Mouse (Mus musculus): ENCODE measurements around the gene Tssk3.
"Not testable (repeated sequence)": the region's sequence is repeated elsewhere in the genome, so short reads cannot be mapped to it uniquely, and the experiment has no call there.

Tssk3 gene

DNA sequence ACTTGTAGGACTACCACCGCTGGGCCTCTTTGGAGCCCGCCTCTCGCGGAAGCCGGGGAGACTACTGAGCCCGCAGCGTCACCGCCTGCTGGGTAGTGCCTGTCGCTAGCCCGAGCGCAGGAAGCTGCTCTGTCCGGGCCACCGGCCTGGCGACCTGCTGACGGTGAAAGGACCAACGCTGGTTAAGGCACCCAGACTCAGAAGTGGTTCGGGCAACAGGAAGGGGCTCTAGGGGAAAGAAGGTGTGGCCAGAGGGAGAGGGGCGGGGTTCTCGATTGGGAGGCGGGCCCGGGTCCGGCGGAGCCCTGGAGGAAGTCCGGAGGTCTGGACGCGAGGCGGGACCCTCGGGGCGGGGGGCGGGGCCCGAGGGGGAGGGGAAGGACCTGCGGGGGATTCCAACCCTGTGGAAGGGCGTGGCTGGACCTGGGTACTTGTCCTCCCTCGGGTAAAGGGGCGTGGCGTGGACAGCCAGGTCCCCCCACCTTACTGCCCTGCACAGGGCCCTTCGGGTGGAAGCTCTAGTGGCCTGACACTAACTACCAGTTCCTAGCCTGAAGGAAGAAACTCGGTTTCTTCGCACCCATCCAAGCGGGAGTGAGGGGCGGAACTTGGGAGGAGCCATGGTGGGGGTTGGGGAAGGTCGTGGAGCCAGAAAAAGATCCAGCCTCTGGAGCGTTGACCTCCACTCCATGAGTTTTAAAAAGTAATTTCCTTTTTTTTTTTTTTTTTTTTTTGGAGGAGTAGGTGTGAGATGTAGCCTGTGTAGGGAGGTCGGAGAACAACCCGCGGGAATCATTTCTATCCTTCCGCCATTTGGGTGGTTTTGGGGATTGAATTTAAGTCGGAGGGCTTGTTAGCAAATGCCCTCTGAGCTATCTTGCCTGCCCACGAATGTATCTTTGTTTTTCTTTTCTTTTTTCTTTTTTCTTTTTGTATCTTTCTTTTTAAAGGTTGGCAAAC, 10.1 kb upstream of the Tssk3 start:
- DNase-seq (ENCODE audit: low spot score in 2 of 2), result peak; percentile 89

DNA sequence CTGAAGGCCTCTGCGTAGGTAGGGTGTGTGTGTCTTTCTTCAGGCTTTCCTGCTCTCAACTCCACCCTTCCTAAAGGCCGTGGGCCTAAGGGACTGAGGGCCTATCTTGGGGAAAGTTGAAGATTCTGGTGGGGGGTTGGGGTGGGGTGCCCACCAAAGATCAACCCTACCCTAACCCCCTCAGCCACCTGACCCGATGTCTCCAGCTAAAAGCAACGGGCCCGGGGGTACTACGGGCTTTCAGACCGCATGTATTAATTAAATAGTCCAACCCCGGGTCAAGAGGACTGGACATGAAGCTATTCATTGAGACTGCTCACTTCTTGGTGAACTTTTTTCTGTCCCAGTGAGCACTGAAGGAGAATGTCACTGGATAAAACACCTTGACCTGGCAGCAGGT, 9.2 kb upstream of the Tssk3 start:
- no peak for DNase-seq (ENCODE audit: low spot score in 2 of 2)

DNA sequence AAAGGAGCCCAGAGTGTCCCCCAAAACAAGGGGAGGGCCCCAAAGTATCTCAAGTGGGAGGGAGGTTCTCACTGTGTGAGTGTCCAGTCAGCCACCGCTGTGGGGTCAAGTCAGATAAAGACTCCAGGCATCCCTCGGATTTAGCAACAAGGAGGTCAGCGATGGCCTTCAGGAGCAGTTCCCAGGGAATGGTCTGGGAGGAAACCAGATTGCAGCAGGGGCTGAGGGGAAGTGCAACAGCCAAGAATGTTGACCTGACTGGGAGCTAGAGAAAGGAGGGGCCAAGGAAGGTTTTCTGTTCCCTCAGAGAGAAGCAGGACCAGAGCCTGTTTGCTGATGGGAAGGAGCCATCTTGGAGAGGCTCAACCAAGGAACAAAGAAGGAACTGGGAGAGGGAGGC, 8.1 kb upstream of the Tssk3 start:
- no peak for DNase-seq (ENCODE audit: low spot score in 2 of 2)

DNA sequence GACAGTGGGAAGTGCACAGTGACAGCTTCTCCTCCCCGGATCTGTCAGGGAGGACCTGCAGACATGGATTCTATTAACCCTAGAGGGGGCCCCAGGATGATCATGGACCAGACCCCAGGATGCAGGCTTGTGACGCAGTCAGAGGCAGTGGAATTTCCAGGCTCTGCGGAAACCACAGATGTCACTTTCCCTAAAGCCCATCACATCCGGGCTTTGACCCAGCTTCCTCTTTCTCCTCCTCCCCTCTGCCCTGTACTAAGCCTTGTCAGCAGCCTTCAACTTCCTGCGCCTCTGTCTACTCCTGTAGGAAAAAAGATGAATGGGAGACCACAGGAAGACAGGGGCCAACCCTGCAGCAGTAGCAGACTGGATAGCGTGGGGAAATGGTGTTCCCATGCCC, 5.8 kb upstream of the Tssk3 start:
- DNase-seq (ENCODE audit: low spot score in 2 of 2), result peak; percentile 66 to 69

DNA sequence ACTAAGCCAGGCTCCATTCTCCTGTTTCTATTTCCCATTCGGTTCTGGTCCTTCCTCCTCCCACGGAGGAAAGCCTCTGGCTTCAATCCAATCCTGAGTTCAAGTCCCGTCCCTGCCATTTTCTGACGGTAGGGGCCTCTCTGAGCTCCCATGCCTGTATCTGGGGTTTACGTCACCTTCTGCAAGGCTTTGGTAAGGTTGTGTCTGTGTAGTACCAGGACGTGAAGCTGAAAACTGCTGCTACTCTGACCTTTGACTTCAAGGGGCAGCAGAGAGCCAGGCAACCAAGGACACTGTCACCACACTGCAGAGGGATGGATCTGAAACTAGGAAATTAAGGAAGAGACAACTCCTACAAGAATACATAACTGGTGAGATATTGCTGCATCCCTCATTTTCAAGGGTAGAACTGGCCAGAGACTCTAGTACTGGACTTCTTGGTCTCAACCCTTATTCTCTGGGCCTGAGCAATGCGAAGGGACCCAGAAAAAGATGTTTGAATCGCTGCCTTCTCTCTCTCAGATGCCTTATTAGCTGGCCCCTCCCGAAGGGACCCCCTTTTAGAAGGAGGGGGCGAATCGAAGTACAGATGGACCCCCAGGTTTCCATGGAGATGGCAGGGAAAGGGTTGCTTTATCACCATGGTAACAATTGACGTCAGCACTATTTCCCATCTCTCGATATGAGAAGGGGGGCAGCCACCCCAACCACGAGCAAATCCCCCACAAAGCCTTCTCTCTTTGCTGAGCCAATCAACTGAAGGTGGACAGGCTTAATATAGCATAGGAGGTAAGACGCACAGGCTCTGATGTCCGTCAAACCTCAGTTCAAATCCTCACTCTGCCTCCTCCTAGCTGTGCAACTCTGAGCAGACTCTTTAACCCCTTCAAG, 5.1 kb upstream of the Tssk3 start:
- DNase-seq (ENCODE audit: low spot score in 2 of 2), result peak in 1 of 2 experiments; percentile 53

DNA sequence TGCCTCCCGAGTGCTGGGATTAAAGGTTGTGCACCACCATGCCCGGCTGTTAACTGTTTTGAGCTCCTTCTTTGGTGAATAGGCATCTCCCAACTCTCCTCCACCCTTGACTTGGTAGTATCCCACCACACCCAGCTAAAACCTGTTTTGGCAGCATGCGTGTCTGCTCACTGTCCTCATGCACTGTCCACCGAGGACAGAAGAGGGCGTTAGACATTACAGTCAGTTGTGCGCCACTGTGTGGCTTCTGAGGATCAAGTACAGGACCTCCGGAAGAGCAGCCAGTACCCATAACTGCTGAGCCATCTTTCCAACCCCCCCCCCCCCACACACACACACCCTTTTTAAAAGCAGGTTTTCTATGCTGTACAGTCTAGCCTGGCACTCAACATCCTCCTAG, 3.9 kb upstream of the Tssk3 start:
- DNase-seq (ENCODE audit: low spot score in 2 of 2), result no peak

DNA sequence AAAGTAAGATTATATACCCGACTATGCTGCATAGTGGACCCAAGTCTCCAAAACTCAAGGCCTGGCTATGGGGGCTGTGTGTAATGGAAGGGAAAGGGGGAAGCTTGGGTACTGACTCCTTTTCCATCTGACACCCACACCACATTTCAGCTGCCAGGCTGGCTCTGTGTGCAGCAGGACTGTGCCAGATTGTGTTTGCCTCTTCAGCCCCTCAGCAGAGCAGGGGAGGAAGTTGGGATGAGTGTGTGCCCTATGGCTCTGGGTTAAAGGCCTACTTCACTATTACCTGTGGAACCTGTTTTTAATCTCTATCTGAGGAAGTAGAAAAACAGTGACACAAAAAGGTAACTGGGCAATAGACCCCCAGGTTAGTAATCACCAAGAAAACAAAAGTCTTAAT, 9.7 kb downstream of the Tssk3 start:
- DNase-seq (ENCODE audit: low spot score in 2 of 2), result no peak

DNA sequence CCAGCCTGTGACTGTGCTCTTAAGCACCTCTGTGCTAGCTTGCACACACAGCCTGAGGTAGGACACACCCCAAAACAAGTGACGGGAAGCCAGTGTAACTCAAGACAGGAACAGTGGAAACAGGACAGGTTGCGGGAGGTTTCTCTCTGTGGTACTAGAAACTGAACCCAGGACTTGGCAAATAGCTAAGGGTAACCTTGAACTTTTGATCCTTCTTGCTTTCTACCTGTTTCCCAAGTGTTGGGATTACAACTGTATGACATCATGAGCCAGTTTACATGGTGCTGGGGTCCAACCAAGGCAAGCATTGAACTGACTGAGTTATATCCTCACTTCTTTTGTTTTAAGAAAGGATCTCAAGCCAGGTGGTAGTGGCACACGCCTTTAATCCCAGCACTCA, 11.0 kb downstream of the Tssk3 start:
- DNase-seq (ENCODE audit: low spot score in 2 of 2), result no peak

DNA sequence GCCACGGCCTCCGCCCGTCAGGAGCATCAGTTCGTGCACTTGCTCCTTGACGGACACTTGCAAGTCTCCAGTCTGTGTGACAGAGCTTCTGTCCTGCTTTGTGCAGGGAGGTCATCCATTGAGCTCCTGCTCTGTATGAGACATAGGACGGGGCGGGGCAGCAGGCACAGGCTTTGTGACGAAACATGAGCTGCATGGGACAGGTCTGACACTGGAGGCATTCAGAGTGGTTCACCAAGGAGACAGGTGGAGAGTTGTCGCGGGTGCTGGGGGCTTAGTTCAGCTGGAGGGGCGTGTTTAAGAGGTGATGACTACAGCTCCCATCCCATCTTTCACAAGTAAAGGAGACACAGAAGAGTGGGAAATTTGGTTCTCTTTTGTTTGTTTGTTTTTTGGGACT, 14.8 kb downstream of the Tssk3 start:
- DNase-seq (ENCODE audit: low spot score in 2 of 2), result no peak

DNA sequence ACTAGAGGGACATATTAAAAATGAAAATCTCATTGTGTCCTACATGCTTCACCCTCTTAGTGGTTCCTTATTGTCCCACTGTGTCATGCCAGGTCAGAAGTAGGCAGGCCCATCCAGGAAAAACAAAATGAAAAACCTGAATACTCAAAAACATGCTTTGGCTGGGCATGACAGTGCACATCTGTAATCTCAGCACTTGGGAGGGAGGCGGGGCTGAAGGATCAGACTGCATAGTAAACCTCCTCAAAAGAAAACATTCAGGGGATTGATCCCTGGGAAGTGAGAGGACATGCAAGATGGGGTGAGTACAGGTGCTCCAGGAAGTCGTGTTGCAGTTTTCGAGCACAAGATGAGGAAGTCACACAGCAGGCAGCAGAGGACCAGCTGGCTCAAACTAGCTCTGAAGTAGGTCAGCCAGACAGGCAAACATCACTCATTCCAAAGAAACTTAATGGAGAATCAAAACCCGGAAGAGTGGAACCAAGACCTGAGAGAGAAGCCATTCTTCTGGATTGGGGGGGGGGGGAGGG, 26.5 kb downstream of the Tssk3 start:
- DNase-seq (ENCODE audit: low spot score in 2 of 2), result peak in 1 of 2 experiments; percentile 34

DNA sequence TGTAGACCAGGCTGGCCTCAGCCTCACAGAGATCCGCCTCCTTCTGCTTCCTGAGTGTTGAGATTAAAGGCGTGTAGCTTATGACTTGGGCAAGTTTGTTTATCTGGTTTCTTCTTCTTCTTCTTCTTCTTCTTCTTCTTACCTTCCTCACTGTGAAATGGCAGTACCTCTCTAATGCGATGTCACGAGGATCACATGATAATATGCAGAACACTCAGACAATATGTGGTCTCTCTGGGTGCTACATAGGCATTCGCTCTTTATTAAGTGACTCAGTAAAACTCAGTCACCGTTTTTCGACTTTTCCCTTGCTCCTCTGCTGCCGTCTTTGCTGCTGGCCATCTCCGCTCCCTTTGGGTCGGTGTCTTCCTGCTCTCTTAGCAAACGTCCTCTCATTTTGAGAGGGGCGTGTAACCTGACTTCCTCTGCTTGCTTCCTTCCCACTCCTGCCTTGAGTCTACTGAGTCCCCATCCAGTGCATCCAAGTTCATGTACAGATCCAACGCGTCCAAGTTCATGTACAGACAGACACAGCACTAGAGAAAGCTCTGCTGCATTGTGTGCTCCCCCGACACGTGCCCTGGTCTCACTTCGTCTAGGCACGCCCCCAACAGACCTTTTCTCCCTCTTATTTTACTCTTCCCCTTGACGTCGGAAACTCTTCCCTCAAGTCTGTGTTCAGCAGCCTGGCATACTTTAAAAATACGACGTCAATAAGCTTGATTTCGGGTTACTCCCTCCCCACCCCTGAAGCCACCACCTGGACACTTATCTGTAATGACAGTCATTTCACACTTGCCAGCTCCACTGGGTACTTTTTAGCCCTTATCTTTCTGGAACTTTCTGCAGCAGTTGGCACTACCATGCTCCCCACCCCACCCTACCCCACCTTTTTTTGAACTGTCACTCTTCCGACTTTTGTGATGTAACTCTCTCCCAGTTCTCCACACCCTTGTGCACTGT, 27.4 kb downstream of the Tssk3 start:
- peak; percentile 51 to 78 for DNase-seq (ENCODE audit: low spot score in 2 of 2)

DNA sequence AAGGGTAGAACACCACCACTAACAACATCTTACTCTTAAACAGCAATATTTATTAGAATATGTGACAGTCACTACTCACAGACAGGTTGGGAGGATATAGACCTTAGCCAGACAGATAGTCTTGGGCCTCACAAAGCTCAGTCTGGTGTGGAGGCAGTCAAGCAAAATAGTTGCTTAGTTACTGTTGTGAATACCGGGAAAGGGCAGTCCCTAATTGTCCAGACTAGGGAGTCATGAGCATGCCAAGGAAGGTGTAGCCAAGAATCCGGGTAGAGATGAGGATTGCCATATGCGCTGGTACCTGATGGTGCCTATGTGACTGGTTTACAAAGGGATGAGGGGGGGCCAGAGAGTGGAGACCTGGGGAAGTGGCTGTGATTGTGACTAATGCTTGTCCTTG, 28.7 kb downstream of the Tssk3 start:
- no peak for DNase-seq (ENCODE audit: low spot score in 2 of 2)

DNA sequence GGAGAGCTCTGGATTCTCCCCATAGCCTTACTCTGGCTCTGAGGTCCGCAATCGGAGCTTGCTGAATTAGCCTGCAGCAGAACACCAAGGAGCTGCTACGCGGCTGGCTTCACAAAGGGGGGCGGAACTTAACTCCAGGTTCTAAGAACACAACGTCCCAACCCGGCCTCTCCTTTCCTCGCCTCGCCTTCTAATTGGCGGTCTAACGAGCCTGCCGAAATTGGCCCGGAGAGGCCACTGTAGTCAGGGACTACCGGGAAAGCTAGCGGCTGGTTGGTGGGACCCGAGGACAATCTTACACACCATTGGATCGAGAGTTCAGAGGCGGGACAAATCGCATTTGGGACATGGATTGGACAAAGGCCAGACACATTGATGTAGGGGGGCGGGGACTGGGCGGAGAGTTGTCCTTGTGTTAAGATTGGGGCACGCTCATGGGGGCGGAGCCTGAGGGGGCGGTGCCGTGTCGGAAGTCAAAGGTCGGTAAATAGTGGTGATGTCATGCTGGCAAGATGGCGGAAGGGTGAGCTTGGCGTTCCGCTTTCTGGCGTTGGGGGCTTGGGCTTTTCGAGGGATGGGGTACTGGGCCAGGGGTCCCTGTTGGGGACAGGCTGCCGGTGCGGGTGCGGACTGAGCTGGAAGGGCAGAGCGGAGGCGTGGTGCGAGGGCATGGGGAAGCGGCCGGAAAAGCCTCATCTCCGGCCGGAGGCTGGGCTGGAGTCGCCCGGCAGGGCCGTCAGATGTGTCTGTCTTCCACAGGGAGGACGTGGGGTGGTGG, 29.4 kb downstream of the Tssk3 start, which contains the start of gene Bsdc1:
Gene Bsdc1, plus strand, starts transcription at position 399 of the 778 bp plus-strand sequence.
- DNase-seq (ENCODE audit: low spot score in 2 of 2), result peak; percentile 100

DNA sequence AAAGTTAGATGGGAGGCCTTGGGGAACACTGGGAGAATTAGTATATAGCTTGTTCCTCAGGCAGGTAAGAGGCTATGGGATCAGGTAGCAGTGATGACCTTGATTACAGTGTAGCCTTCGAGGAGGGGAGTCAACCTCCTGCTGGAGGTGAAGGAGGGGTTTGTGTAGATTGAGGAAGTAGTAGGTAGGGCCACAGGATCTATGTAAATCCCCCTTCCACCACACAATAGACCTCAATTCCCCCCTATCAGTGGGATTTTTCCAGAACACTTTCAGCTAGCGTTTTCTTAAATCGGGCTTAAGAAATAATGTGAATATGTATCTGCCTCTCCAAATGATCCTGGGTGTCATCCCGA, 30.0 kb downstream of the Tssk3 start:
- DNase-seq (ENCODE audit: low spot score in 2 of 2), result no peak

DNA sequence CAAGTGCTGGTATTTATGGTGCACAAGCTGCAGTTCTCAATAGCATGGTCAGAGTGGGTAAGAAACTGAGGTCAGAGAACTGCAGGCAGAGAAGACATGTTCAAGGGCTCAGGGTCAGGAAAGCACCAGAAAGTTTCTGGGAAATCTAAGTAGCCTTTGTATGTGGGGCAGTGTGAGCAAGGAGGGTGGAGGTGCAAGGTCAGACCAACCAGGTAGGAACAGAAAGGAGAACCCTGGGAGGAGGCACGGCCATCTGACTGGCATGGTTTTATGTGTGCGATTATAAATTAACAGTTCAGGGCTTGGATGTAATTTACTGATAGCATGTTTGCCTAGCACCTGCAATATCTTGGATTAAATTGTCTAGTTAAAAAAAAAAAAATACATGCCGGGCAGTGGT, 31.1 kb downstream of the Tssk3 start:
- no peak for DNase-seq (ENCODE audit: low spot score in 2 of 2)

DNA sequence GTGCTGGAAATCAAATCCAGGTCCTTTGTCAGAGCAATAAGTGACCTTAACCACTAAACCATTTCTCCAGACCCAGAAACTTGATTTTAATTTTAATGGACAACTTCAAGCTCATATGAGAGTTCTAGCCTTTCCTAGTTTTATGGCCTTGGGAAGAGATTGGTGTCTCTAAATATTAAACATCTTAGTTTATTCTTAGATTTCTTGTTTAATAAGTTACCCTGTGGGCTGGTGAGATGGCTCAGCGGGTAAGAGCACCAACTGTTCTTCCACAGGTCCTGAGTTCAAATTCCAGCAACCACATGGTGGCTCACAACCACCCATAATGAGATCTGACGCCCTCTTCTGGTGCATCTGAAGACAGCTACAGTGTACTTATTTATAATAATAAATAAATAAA, 33.5 kb downstream of the Tssk3 start:
- DNase-seq (ENCODE audit: low spot score in 2 of 2), result not testable (repeated sequence)

DNA sequence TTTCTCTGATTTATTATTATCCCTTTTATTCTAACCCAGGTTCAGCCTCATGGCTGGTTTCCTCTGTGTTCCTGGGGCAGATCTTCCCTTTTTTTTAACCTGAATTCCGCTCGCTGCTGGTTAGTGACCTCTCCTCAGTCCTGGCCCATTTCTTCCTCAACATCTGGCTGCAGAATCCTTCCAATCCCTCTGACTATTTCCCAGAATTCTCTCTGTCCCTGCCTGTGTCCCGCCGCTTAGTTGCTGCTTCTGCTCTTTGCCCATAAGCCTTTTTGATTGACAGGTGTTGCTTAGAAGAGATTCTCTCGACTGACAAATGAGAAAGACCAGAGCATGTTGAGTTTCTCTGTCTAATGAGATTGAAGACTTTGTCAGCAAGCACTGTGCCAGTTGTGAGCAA, 34.7 kb downstream of the Tssk3 start:
- DNase-seq (ENCODE audit: low spot score in 2 of 2), result no peak

DNA sequence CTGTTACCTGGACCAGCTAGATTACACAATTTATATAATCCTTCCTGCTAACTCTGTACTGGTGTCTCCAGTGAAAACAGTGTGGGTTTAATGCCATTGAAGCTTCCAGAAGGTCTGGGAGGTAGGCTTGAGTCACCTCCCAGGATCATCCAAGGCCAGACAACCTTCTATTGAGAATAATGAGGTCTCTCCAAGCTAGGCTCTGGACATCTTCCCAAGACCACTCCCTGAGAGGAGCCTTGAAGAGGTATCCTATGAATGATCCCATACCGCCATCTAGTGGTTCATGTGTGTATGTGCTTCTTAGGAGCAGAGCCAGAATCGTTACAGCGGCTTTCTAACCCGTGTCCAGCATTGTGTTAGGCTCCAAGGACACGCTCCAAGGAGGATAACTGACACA, 35.6 kb downstream of the Tssk3 start:
- peak; percentile 52 to 74 for DNase-seq (ENCODE audit: low spot score in 2 of 2)

DNA sequence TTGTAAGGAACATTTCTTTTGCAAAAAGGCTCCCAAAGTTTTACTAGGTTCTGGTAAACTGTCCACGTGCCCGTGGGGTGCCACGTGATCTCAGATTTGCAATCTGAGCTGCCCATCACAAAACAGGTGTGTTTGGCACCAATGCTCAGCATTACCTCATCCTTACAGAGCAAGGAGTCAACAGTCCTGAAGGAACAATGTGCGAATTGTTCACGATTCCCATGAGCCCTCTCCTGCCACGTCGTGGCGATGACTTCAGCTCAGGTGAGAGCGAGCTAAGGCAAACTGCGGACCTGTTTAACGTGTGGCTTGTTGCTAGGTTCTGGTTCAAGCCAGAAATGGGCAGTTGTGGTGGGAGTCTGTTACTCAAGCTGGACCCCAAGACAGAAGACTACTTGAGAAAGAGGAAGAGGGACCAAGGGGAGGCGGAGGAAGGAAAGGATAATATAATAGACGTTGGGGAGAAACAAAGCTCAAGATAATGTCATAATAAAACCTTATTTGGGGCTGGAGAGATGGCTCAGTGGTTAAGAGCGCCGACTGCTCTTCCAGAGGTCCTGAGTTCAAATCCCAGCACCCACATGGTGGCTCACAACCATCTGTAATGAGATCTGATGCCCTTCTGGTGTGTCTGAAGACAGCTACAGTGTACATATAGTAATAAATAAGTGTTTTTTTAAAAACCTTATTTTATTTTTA, 39.2 kb downstream of the Tssk3 start:
- no peak for DNase-seq (ENCODE audit: low spot score in 2 of 2)

DNA sequence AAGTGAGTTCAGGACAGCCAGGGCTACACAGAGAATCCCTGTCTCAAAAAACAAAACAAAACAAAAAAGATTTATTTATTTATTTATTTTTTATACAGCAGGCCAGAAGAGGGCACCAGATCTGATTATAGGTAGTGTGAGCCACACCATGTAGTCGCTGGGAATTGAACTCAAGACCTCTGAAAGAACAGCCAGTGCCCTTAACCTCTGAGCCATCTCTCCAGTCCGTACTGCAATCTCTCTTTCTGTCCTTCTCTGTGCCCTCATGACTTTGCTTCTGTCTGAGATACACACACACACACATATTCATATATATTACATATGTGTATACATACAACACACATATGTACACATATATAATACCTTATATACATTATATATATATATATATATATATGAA, 40.0 kb downstream of the Tssk3 start:
- DNase-seq (ENCODE audit: low spot score in 2 of 2), result no peak
